Mouse (Mus musculus) midbrain, embryonic 15.5 days (tissue): ENCODE measurements around the gene Pam16. TPM values are rescaled to one million over a fixed set of nuclear protein-coding genes. Genes with fewer than 3 reads are reported as not detected.
A peak's percentile ranks its signal among the peaks of the same experiment; 100 is the strongest.

ENCODE experiments used
- ATAC-seq: fragments of 200-750 bp; cut with Nextera tagmentation; replicated peaks from 2 replicates; pipeline ENCODE4 v1.8.0; 2017; ENCODE audit warnings: moderate TSS enrichment
- H3K27ac ChIP-seq: fragments of 300-500 bp; sonication (generic); 2 replicates; pipeline ENCODE4 v1.5.1; 2015; ENCODE audit warnings: mild to moderate bottlenecking, inconsistent platforms
- H3K27me3 ChIP-seq: fragments of 300-500 bp; sonication (generic); replicated peaks from 2 replicates; pipeline ENCODE4 v1.6.1; 2015; ENCODE audit warnings: inconsistent platforms
- H3K36me3 ChIP-seq: fragments of 300-500 bp; sonication (generic); replicated peaks from 2 replicates; pipeline ENCODE4 v1.6.1; 2015; ENCODE audit warnings: inconsistent platforms
- H3K4me1 ChIP-seq: fragments of 300-500 bp; sonication (generic); 2 replicates; pipeline ENCODE4 v1.6.1; 2015; ENCODE audit warnings: inconsistent platforms
- H3K4me2 ChIP-seq: fragments of 300-500 bp; sonication (generic); 2 replicates; pipeline ENCODE4 v1.6.1; 2015; ENCODE audit warnings: inconsistent platforms, mild to moderate bottlenecking, moderate library complexity
- H3K4me3 ChIP-seq: fragments of 300-500 bp; sonication (generic); 2 replicates; pipeline ENCODE4 v1.5.1; 2015; ENCODE audit warnings: mild to moderate bottlenecking, inconsistent platforms
- H3K9ac ChIP-seq: fragments of 300-500 bp; sonication (generic); 2 replicates; pipeline ENCODE4 v1.6.1; 2015; ENCODE audit warnings: mild to moderate bottlenecking, inconsistent platforms
- H3K9me3 ChIP-seq: fragments of 300-500 bp; sonication (generic); 2 replicates; pipeline ENCODE4 v1.6.1; 2016; ENCODE audit warnings: inconsistent platforms
- WGBS: fragments of 180-500 bp; shearing (Covaris S2); methylation state at CpG from one replicate; pipeline ENCODE4 v1.1.7; 2015; ENCODE audit warnings: mixed read lengths; 5-methylcytosine and 5-hydroxymethylcytosine counted together
- polyA plus RNA-seq: library from polyadenylated mRNA; unstranded; fragments of >200 nt; fragmentation: Nextera tagmentation; extraction: Ambion mirVana; gene quantifications from 2 replicates; pipeline ENCODE4 v1.2.1, GENCODE M21; 2015

Pam16 gene
- polyA plus RNA-seq, 1 experiment from 2014 or later, result 154 TPM

GRCm38 (mm10) chr16:4604293-4604837 lies 20.4 kb downstream of the Pam16 start:
- Histone ChIP-seq H3K4me1 (peaks cover 62% of the 10 kb centered on the region), H3K27me3 (no peaks in the 10 kb centered on the region)

GRCm38 (mm10) chr16:4603453-4603837 lies 21.3 kb downstream of the Pam16 start:
- WGBS, result 64% methylated on average over 1 of the region's 1 CpGs
- H3K9ac ChIP-seq, result no peak overlapping the region
- H3K4me3 ChIP-seq, result no peak overlapping the region
- no peaks in the 10 kb centered on the region for H3K9me3 ChIP-seq
- H3K27me3 ChIP-seq, result no peaks in the 10 kb centered on the region
- no peak overlapping the region for H3K4me2 ChIP-seq
- peaks cover 70% of the 10 kb centered on the region for H3K4me1 ChIP-seq
- no peak for ATAC-seq
- no peak overlapping the region for H3K27ac ChIP-seq
- H3K36me3 ChIP-seq, result no peaks in the 10 kb centered on the region

More at GRCm38 (mm10) chr16:4604293-4604837, 20.4 kb downstream of the Pam16 start:
- Histone ChIP-seq H3K4me2 (no peak overlapping the region), H3K36me3 (peaks cover 5% of the 10 kb centered on the region; the same call in 1 of the 2 replicates), H3K9ac (no peak overlapping the region), H3K9me3 (no peaks in the 10 kb centered on the region), H3K27ac (no peak overlapping the region), H3K4me3 (no peak overlapping the region)
- ATAC-seq, result no peak
- 71% methylated on average over 11 of the region's 11 CpGs for WGBS

GRCm38 (mm10) chr16:4602766-4603452 lies 21.9 kb downstream of the Pam16 start:
- H3K36me3 ChIP-seq, result no peaks in the 10 kb centered on the region
- H3K4me1 ChIP-seq, result peaks cover 74% of the 10 kb centered on the region
- 0 out of 2 replicates have a peak overlapping the region, but pooled peaks have one; percentile 11 for H3K27ac ChIP-seq
- H3K4me3 ChIP-seq, result no peak overlapping the region
- no peak overlapping the region for H3K9ac ChIP-seq
- WGBS, result 30% methylated on average over 7 of the region's 7 CpGs
- H3K9me3 ChIP-seq, result no peaks in the 10 kb centered on the region
- ATAC-seq, result no peak
- no peaks in the 10 kb centered on the region for H3K27me3 ChIP-seq
- no peak overlapping the region for H3K4me2 ChIP-seq

- no peak overlapping the region for H3K9ac ChIP-seq
- ATAC-seq, result no peak
- no peak overlapping the region for H3K4me3 ChIP-seq
- H3K36me3 ChIP-seq, result no peaks in the 10 kb centered on the region
- H3K4me1 ChIP-seq, result peaks cover 75% of the 10 kb centered on the region
- H3K4me2 ChIP-seq, result no peak overlapping the region
- no peak overlapping the region for H3K27ac ChIP-seq
- 26% methylated on average over 3 of the region's 3 CpGs for WGBS
- no peaks in the 10 kb centered on the region for H3K27me3 ChIP-seq
- no peaks in the 10 kb centered on the region for H3K9me3 ChIP-seq
These were observed 22.6 kb downstream of the Pam16 start for GRCm38 (mm10) chr16:4602189-4602588.

- Histone ChIP-seq H3K27ac (no peak overlapping the region), H3K36me3 (no peaks in the 10 kb centered on the region), H3K4me2 (no peak overlapping the region), H3K9me3 (no peaks in the 10 kb centered on the region), H3K27me3 (no peaks in the 10 kb centered on the region), H3K4me3 (no peak overlapping the region), H3K4me1 (peaks cover 75% of the 10 kb centered on the region), H3K9ac (no peak overlapping the region)
- ATAC-seq, result no peak
- WGBS, result 84% methylated on average over 9 of the region's 9 CpGs
These were observed 24.0 kb downstream of the Pam16 start for GRCm38 (mm10) chr16:4600701-4601310.

- Histone ChIP-seq H3K4me3 (no peak overlapping the region), H3K27me3 (no peaks in the 10 kb centered on the region), H3K9me3 (no peaks in the 10 kb centered on the region), H3K4me2 (no peak overlapping the region), H3K36me3 (no peaks in the 10 kb centered on the region), H3K27ac (no peak overlapping the region), H3K9ac (no peak overlapping the region), H3K4me1 (peaks cover 71% of the 10 kb centered on the region)
- ATAC-seq, result no peak
- WGBS, result 79% methylated on average over 3 of the region's 3 CpGs
These were observed 25.2 kb downstream of the Pam16 start for GRCm38 (mm10) chr16:4599616-4600015.

GRCm38 (mm10) chr16:4598891-4599543 lies 25.8 kb downstream of the Pam16 start:
- H3K4me2 ChIP-seq, result no peak overlapping the region
- H3K9ac ChIP-seq, result no peak overlapping the region

GRCm38 (mm10) chr16:4598041-4598440 lies 26.7 kb downstream of the Pam16 start:
- peaks cover 72% of the 10 kb centered on the region for H3K4me1 ChIP-seq
- WGBS, result 69% methylated on average over 5 of the region's 5 CpGs
- no peak overlapping the region; the same call in 1 of the 2 replicates for H3K4me2 ChIP-seq
- H3K36me3 ChIP-seq, result no peaks in the 10 kb centered on the region
- H3K9me3 ChIP-seq, result no peaks in the 10 kb centered on the region
- 0 out of 2 replicates have a peak overlapping the region, but pooled peaks have one; percentile 25 for H3K27ac ChIP-seq
- no peaks in the 10 kb centered on the region for H3K27me3 ChIP-seq
- ATAC-seq, result no peak
- no peak overlapping the region for H3K9ac ChIP-seq
- H3K4me3 ChIP-seq, result no peak overlapping the region

More at GRCm38 (mm10) chr16:4598891-4599543, 25.8 kb downstream of the Pam16 start:
- no peaks in the 10 kb centered on the region for H3K36me3 ChIP-seq
- ATAC-seq, result no peak
- no peak overlapping the region for H3K4me3 ChIP-seq
- H3K9me3 ChIP-seq, result no peaks in the 10 kb centered on the region
- H3K4me1 ChIP-seq, result peaks cover 70% of the 10 kb centered on the region
- 14% methylated on average over 6 of the region's 6 CpGs for WGBS
- H3K27ac ChIP-seq, result 0 out of 2 replicates have a peak overlapping the region, but pooled peaks have one; percentile 4
- no peaks in the 10 kb centered on the region for H3K27me3 ChIP-seq

GRCm38 (mm10) chr16:4597296-4597695 lies 27.5 kb downstream of the Pam16 start:
- H3K4me3 ChIP-seq, result 0 out of 2 replicates have a peak overlapping the region, but pooled peaks have one; percentile 88
- H3K9ac ChIP-seq, result no peak overlapping the region
- peaks cover 72% of the 10 kb centered on the region for H3K4me1 ChIP-seq
- no peaks in the 10 kb centered on the region for H3K36me3 ChIP-seq
- no peaks in the 10 kb centered on the region for H3K9me3 ChIP-seq
- no peak for ATAC-seq
- 65% methylated on average over 7 of the region's 7 CpGs for WGBS
- no peak overlapping the region for H3K27ac ChIP-seq
- peak overlapping the region; percentile 91 for H3K4me2 ChIP-seq
- no peaks in the 10 kb centered on the region for H3K27me3 ChIP-seq

GRCm38 (mm10) chr16:4596836-4597235 lies 28.0 kb downstream of the Pam16 start:
- H3K9ac ChIP-seq, result no peak overlapping the region
- WGBS, result 32% methylated on average over 2 of the region's 2 CpGs
- peak overlapping the region; percentile 88; the same call in 1 of the 2 replicates for H3K4me3 ChIP-seq
- no peaks in the 10 kb centered on the region for H3K9me3 ChIP-seq
- H3K27me3 ChIP-seq, result no peaks in the 10 kb centered on the region
- peak overlapping the region; percentile 91 for H3K4me2 ChIP-seq
- H3K27ac ChIP-seq, result 0 out of 2 replicates have a peak overlapping the region, but pooled peaks have one; percentile 6
- peaks cover 68% of the 10 kb centered on the region for H3K4me1 ChIP-seq
- ATAC-seq, result no peak
- H3K36me3 ChIP-seq, result no peaks in the 10 kb centered on the region

GRCm38 (mm10) chr16:4596141-4596728 lies 28.6 kb downstream of the Pam16 start:
- Histone ChIP-seq H3K27me3 (no peaks in the 10 kb centered on the region), H3K4me1 (peaks cover 70% of the 10 kb centered on the region), H3K9me3 (no peaks in the 10 kb centered on the region), H3K27ac (peak overlapping the region; percentile 93), H3K4me3 (peak overlapping the region; percentile 88), H3K36me3 (no peaks in the 10 kb centered on the region), H3K9ac (peak overlapping the region; percentile 88), H3K4me2 (peak overlapping the region; percentile 91)
- ATAC-seq, result no peak
- 9% methylated on average over 3 of the region's 3 CpGs for WGBS

- Histone ChIP-seq H3K27me3 (no peaks in the 10 kb centered on the region), H3K4me2 (peak overlapping the region; percentile 91), H3K9me3 (no peaks in the 10 kb centered on the region), H3K27ac (peak overlapping the region; percentile 93), H3K4me3 (peak overlapping the region; percentile 88), H3K36me3 (no peaks in the 10 kb centered on the region), H3K4me1 (peaks cover 66% of the 10 kb centered on the region), H3K9ac (peak overlapping the region; percentile 88)
- 1% methylated on average over 5 of the region's 5 CpGs for WGBS
- peak; percentile 18 for ATAC-seq
These were observed 29.2 kb downstream of the Pam16 start for GRCm38 (mm10) chr16:4595527-4595963.
